In genomic region chr17:56467456-56467884, GRCm38 (mm10) we compare ENCODE assay signal across 8 mouse cellular contexts. TPM values are rescaled to one million over a fixed set of nuclear protein-coding genes. Genes with fewer than 3 reads are reported as not detected.
DNase-seq lines count a peak whose midpoint lies in the region; ATAC-seq lines count a peak whose summit lies in the region.

No protein-coding gene starts in this region.

- H3K4me1 ChIP-seq in forebrain, embryonic 15.5 days, result peaks cover 98% of the 10 kb centered on the region
- peaks cover 78% of the 10 kb centered on the region for H3K4me1 ChIP-seq in midbrain, embryonic 14.5 days (ENCODE audit: control insufficient read depth, insufficient read depth, low read length)

- 10% methylated on average over 6 of the region's 7 CpGs for WGBS in forebrain, embryonic 15.5 days
- WGBS in midbrain, embryonic 14.5 days, result 7% methylated on average over 7 of the region's 7 CpGs

- H3K4me2 ChIP-seq in forebrain, embryonic 15.5 days (replicated peaks), result peak overlapping the region; percentile 46
- peak overlapping the region; percentile 42 for H3K4me2 ChIP-seq in midbrain, embryonic 14.5 days (ENCODE audit: low read length)

- no peaks in the 10 kb centered on the region for H3K9me3 ChIP-seq in forebrain, embryonic 15.5 days
- H3K9me3 ChIP-seq in midbrain, embryonic 14.5 days (ENCODE audit: control insufficient read depth, low read length), result no peaks in the 10 kb centered on the region

- DNase-seq in frontal cortex, postnatal 10 days (ENCODE audit: low spot score in 2 of 2), result peak; percentile 69
- no peak for DNase-seq in frontal cortex, postnatal 25 days (ENCODE audit: low spot score in 2 of 2)
- DNase-seq in NIH3T3 (ENCODE audit: low read depth), result peak; percentile 69
- peak; percentile 56 to 66 for DNase-seq in kidney, postnatal 36 days
- DNase-seq in midbrain, embryonic 14.5 days, result peak; percentile 93
- no peak for DNase-seq in spleen, postnatal 10 days (ENCODE audit: low spot score in 2 of 2)
- no peak for DNase-seq in urinary bladder, postnatal 10 days (ENCODE audit: low spot score)

- H3K9ac ChIP-seq in forebrain, embryonic 15.5 days (replicated peaks), result peak overlapping the region; percentile 25
- H3K9ac ChIP-seq in midbrain, embryonic 14.5 days (replicated peaks; ENCODE audit: low read length), result no peak overlapping the region; the same call in 1 of the 2 replicates

- H3K27ac ChIP-seq in forebrain, embryonic 15.5 days (replicated peaks), result peak overlapping the region; percentile 96
- H3K27ac ChIP-seq in midbrain, embryonic 14.5 days (replicated peaks; ENCODE audit: low read depth, low read length), result peak overlapping the region; percentile 90

- no peaks in the 10 kb centered on the region for H3K27me3 ChIP-seq in forebrain, embryonic 15.5 days
- no peaks in the 10 kb centered on the region for H3K27me3 ChIP-seq in midbrain, embryonic 14.5 days (ENCODE audit: control insufficient read depth, insufficient read depth, low read length)

- H3K4me3 ChIP-seq in forebrain, embryonic 15.5 days, result peak overlapping the region; percentile 28
- H3K4me3 ChIP-seq in midbrain, embryonic 14.5 days (replicated peaks; ENCODE audit: low read depth, low read length), result no peak overlapping the region

- H3K36me3 ChIP-seq in forebrain, embryonic 15.5 days, result no peaks in the 10 kb centered on the region
- H3K36me3 ChIP-seq in midbrain, embryonic 14.5 days (ENCODE audit: control insufficient read depth, insufficient read depth, low read length), result 0 out of 2 replicates have a peak, but pooled peaks cover 4% of the 10 kb centered on the region

- peak; percentile 81 for ATAC-seq in forebrain, embryonic 15.5 days (replicated peaks)
- peak; percentile 71 for ATAC-seq in midbrain, embryonic 14.5 days (ENCODE audit: low FRiP score, low TSS enrichment)

RNA-seq across cellular contexts. Expression of gene Ptprs, which starts 8.8 kb away (rescaled TPM):
- 375 and 409 TPM in 2 replicates for polyA plus RNA-seq in forebrain, embryonic 15.5 days (2015; fragmentation: Nextera tagmentation; extraction: Ambion mirVana)
- 304 and 345 TPM in 2 replicates for polyA plus RNA-seq in midbrain, embryonic 14.5 days (2014; fragmentation: Nextera tagmentation; extraction: Ambion mirVana)

RNA-seq across cellular contexts. Expression of gene Znrf4, which starts 44.8 kb away (rescaled TPM):
- polyA plus RNA-seq in forebrain, embryonic 15.5 days (2015; fragmentation: Nextera tagmentation; extraction: Ambion mirVana), result 0.14 and 0.36 TPM in 2 replicates
- polyA plus RNA-seq in midbrain, embryonic 14.5 days (2014; fragmentation: Nextera tagmentation; extraction: Ambion mirVana), result not detected in 2 replicates

Comparison
In these comparisons a context has a peak if more than half of its experiments do, and no peak if none do; other contexts are left out.
1. DNase-seq: peak in frontal cortex, postnatal 10 days (2 of 2), NIH3T3 (single experiment), kidney, postnatal 36 days (2 of 2) and midbrain, embryonic 14.5 days (single experiment); none in frontal cortex, postnatal 25 days (0 of 2), spleen, postnatal 10 days (0 of 2) and urinary bladder, postnatal 10 days (single experiment).